ENCODE assay signal across 9 mouse cellular contexts in genomic region chr13:36528223-36528895, GRCm38 (mm10).
A peak's percentile ranks its signal among the peaks of the same experiment; 100 is the strongest.
DNase-seq lines count a peak whose midpoint lies in the region; ATAC-seq and TF ChIP-seq lines count a peak whose summit lies in the region.
"Had no signal": no experiment of that assay in that cellular context is flagged by ENCODE, and none has a peak within 500 bp of the region (broad histone marks: within the 10 kb centered on the region; RNA-seq: fewer than 3 reads in every experiment).

No protein-coding gene starts in this region.

- no peak overlapping the region for H3K4me3 ChIP-seq in kidney, postnatal 0 days (replicated peaks; ENCODE audit: low read depth, low read length)
- H3K4me3 ChIP-seq in lung, embryonic 14.5 days (ENCODE audit: low read depth, low read length) = no peak overlapping the region
- H3K4me3 ChIP-seq in liver, postnatal 0 days (ENCODE audit: low read depth, low read length) = no peak overlapping the region
- H3K4me3 ChIP-seq: embryonic facial prominence, embryonic 13.5 days had no signal

- H3K36me3 ChIP-seq in kidney, postnatal 0 days (ENCODE audit: insufficient read depth, low read length) = no peaks in the 10 kb centered on the region
- no peaks in the 10 kb centered on the region for H3K36me3 ChIP-seq in lung, embryonic 14.5 days (ENCODE audit: insufficient read depth)
- no peaks in the 10 kb centered on the region for H3K36me3 ChIP-seq in liver, postnatal 0 days (replicated peaks; ENCODE audit: insufficient read depth, low read length)
- H3K36me3 ChIP-seq: embryonic facial prominence, embryonic 13.5 days had no signal

- ATAC-seq in kidney, postnatal 0 days (replicated peaks; ENCODE audit: low FRiP score, low read depth) = no peak
- peak; percentile 29; the same call in 1 of the 2 replicates for ATAC-seq in lung, embryonic 14.5 days (ENCODE audit: insufficient read depth)
- no peak for ATAC-seq in liver, postnatal 0 days

- H3K4me1 ChIP-seq in kidney, postnatal 0 days (replicated peaks; ENCODE audit: insufficient read depth, low read length) = no peaks in the 10 kb centered on the region
- H3K4me1 ChIP-seq in lung, embryonic 14.5 days (ENCODE audit: insufficient read depth) = 0 out of 2 replicates have a peak, but pooled peaks cover 3% of the 10 kb centered on the region
- 0 out of 2 replicates have a peak, but pooled peaks cover 3% of the 10 kb centered on the region for H3K4me1 ChIP-seq in liver, postnatal 0 days (ENCODE audit: insufficient read depth)

- no peaks in the 10 kb centered on the region for H3K27me3 ChIP-seq in kidney, postnatal 0 days (ENCODE audit: insufficient read depth, low read length)
- no peaks in the 10 kb centered on the region for H3K27me3 ChIP-seq in lung, embryonic 14.5 days (ENCODE audit: insufficient read depth, low read length)
- H3K27me3 ChIP-seq in liver, postnatal 0 days (ENCODE audit: insufficient read depth, low read length) = no peaks in the 10 kb centered on the region
- H3K27me3 ChIP-seq: embryonic facial prominence, embryonic 13.5 days had no signal

- no peak overlapping the region for H3K9ac ChIP-seq in kidney, postnatal 0 days (ENCODE audit: low read depth, low read length)
- H3K9ac ChIP-seq in lung, embryonic 14.5 days = no peak overlapping the region
- H3K9ac ChIP-seq in liver, postnatal 0 days (replicated peaks) = no peak overlapping the region
- H3K9ac ChIP-seq: embryonic facial prominence, embryonic 13.5 days had no signal

- no peak for TF ChIP-seq EP300 in liver, postnatal 0 days (IDR thresholded peaks at IDR 0.05; ENCODE audit: low read depth)

- no peak overlapping the region for H3K4me2 ChIP-seq in kidney, postnatal 0 days (ENCODE audit: low read length)
- no peak overlapping the region for H3K4me2 ChIP-seq in lung, embryonic 14.5 days
- H3K4me2 ChIP-seq in liver, postnatal 0 days (ENCODE audit: low read depth, low read length) = no peak overlapping the region
- H3K4me2 ChIP-seq: embryonic facial prominence, embryonic 13.5 days had no signal

- 38% methylated on average over 8 of the region's 8 CpGs for WGBS in kidney, postnatal 0 days
- 29% methylated on average over 8 of the region's 8 CpGs for WGBS in lung, embryonic 14.5 days
- WGBS in liver, postnatal 0 days (ENCODE audit: insufficient replicate concordance) = 76% methylated on average over 8 of the region's 8 CpGs

- H3K27ac ChIP-seq in kidney, postnatal 0 days = no peak overlapping the region
- peak overlapping the region; percentile 27; the same call in 1 of the 2 replicates for H3K27ac ChIP-seq in lung, embryonic 14.5 days (ENCODE audit: low read depth)
- no peak overlapping the region for H3K27ac ChIP-seq in liver, postnatal 0 days (ENCODE audit: low read depth)
- H3K27ac ChIP-seq: embryonic facial prominence, embryonic 13.5 days had no signal

- DNase-seq in kidney, postnatal 0 days (ENCODE audit: low spot score) = peak; percentile 21
- no peak for DNase-seq in kidney, postnatal 36 days
- peak; percentile 49 for DNase-seq in NIH3T3 (ENCODE audit: low read depth)
- DNase-seq in heart, adult 9 months (ENCODE audit: low spot score in 2 of 2) = peak; percentile 87 to 90
- DNase-seq in lung, embryonic 14.5 days = peak; percentile 32
- DNase-seq in liver, postnatal 0 days = no peak
- DNase-seq in spleen, adult 18-20 months = no peak
- no peak for DNase-seq in adrenal gland, adult (ENCODE audit: inconsistent age in 2 of 2, low spot score in 1 of 2)

- no peaks in the 10 kb centered on the region for H3K9me3 ChIP-seq in kidney, postnatal 0 days (replicated peaks; ENCODE audit: low read length)
- no peaks in the 10 kb centered on the region for H3K9me3 ChIP-seq in lung, embryonic 14.5 days (ENCODE audit: low read depth, low read length)
- H3K9me3 ChIP-seq in liver, postnatal 0 days (ENCODE audit: low read length) = no peaks in the 10 kb centered on the region
- H3K9me3 ChIP-seq: embryonic facial prominence, embryonic 13.5 days had no signal

- TF ChIP-seq CTCF in kidney, postnatal 0 days (IDR thresholded peaks at IDR 0.05; ENCODE audit: low read depth) = no peak
- TF ChIP-seq CTCF in lung, embryonic 14.5 days (IDR thresholded peaks at IDR 0.05; ENCODE audit: low read depth) = no peak
- TF ChIP-seq CTCF in liver, postnatal 0 days (IDR thresholded peaks at IDR 0.05; ENCODE audit: low read depth) = no peak

Comparison
In these comparisons a context has a peak if more than half of its experiments do, and no peak if none do; other contexts are left out.
1. DNase-seq: peak in kidney, postnatal 0 days (single experiment), NIH3T3 (single experiment), heart, adult 9 months (2 of 2) and lung, embryonic 14.5 days (single experiment); none in kidney, postnatal 36 days (0 of 2), liver, postnatal 0 days (single experiment), spleen, adult 18-20 months (0 of 2) and adrenal gland, adult (0 of 2).